Comparison of ENCODE assay signal across 8 mouse cellular contexts in genomic region chr3:65665977-65666766, GRCm38 (mm10). TPM values are rescaled to one million over a fixed set of nuclear protein-coding genes. Genes with fewer than 3 reads are reported as not detected.
DNase-seq lines count a peak whose midpoint lies in the region; ATAC-seq lines count a peak whose summit lies in the region.

Lekr1 (plus strand) TSS chr3:65666228.

- peak; percentile 95 for ATAC-seq in hindbrain, embryonic 13.5 days (ENCODE audit: low FRiP score)

- H3K4me3 ChIP-seq in hindbrain, embryonic 13.5 days: peak within 1 kb of the TSS; percentile 71

- peak; percentile 93 for DNase-seq in NIH3T3 (ENCODE audit: low read depth)
- DNase-seq in cerebellum, postnatal 10 days: peak; percentile 97
- peak; percentile 85 to 88 for DNase-seq in frontal cortex, postnatal 14 days (ENCODE audit: low spot score in 2 of 2)
- peak; percentile 91 to 92 for DNase-seq in layer of hippocampus, postnatal 14 days (ENCODE audit: low spot score in 2 of 2)
- peak; percentile 92 for DNase-seq in lung, postnatal 10 days
- peak; percentile 87 for DNase-seq in ovary, postnatal 14 days (ENCODE audit: low spot score)
- peak; percentile 90 to 91 for DNase-seq in thymus, postnatal 10 days (ENCODE audit: low spot score in 2 of 2)

- peaks cover 5% of the 10 kb centered on the region; the same call in 1 of the 2 replicates for H3K4me1 ChIP-seq in hindbrain, embryonic 13.5 days (replicated peaks)

- no peaks in the 10 kb centered on the region for H3K27me3 ChIP-seq in hindbrain, embryonic 13.5 days

- 2% methylated on average over 72 of the region's 73 CpGs for WGBS in hindbrain, embryonic 13.5 days

- peak within 1 kb of the TSS; percentile 86 for H3K27ac ChIP-seq in hindbrain, embryonic 13.5 days

- H3K4me2 ChIP-seq in hindbrain, embryonic 13.5 days: peak within 1 kb of the TSS; percentile 70

- no peaks in the 10 kb centered on the region for H3K9me3 ChIP-seq in hindbrain, embryonic 13.5 days

- H3K9ac ChIP-seq in hindbrain, embryonic 13.5 days: peak within 1 kb of the TSS; percentile 81

- no peaks in the 10 kb centered on the region for H3K36me3 ChIP-seq in hindbrain, embryonic 13.5 days

RNA-seq across cellular contexts. Expression of gene Lekr1, which starts in this region (rescaled TPM):
- polyA plus RNA-seq in hindbrain, embryonic 13.5 days (2015; fragmentation: Nextera tagmentation; extraction: Ambion mirVana): 6.7 and 8.6 TPM in 2 replicates
- total RNA-seq in layer of hippocampus, postnatal 14 days (2021): 1 to 10 TPM; 6.7 to 8.1 TPM

Comparison
In these comparisons a context has a peak if more than half of its experiments do, and no peak if none do; other contexts are left out.
1. Peak in every context shown above with its lines: DNase-seq, ATAC-seq, H3K4me3 ChIP-seq and H3K27ac ChIP-seq.